Comparison of ENCODE assay signal across 8 mouse cellular contexts in the genomic region with DNA sequence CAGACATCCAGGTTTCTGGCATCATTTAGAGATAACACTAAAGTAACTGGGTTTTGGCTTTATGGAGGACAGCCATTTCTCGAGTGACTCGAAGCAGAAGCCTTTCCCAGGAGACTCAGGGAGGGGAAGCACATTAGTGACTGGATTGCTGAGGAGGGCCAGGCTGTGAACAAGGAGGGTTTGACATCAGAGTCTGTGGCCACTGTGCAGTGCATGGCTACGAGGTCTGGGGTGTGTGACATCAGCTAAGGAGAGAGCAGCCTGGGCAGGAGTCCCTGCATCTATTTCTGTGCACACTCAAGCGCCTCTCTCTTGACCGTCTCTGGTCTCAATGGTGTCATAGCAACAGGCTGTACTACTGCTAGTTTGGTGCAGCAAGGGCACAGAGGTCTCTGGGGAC.
DNase-seq lines count a peak whose midpoint lies in the region; ATAC-seq lines count a peak whose summit lies in the region.

No protein-coding gene starts in this region.

- peak; percentile 41; the same call in 1 of the 2 replicates for ATAC-seq in kidney, embryonic 14.5 days (ENCODE audit: low FRiP score, low TSS enrichment)
- no peak for ATAC-seq in embryonic facial prominence, embryonic 12.5 days (ENCODE audit: insufficient number of reproducible peaks, insufficient read depth, low FRiP score, low TSS enrichment)
- peak; percentile 7; the same call in 1 of the 2 replicates for ATAC-seq in midbrain, embryonic 14.5 days (ENCODE audit: low FRiP score, low TSS enrichment)

- H3K9me3 ChIP-seq in kidney, embryonic 14.5 days (ENCODE audit: control insufficient read depth, low read length): peaks cover 9% of the 10 kb centered on the region; the same call in 1 of the 2 replicates
- H3K9me3 ChIP-seq in embryonic facial prominence, embryonic 12.5 days: peaks cover 6% of the 10 kb centered on the region
- H3K9me3 ChIP-seq in midbrain, embryonic 14.5 days (ENCODE audit: control insufficient read depth, low read length): no peaks in the 10 kb centered on the region

- peaks cover 27% of the 10 kb centered on the region for H3K4me1 ChIP-seq in kidney, embryonic 14.5 days (ENCODE audit: control insufficient read depth, insufficient read depth, low read length)
- peaks cover 27% of the 10 kb centered on the region for H3K4me1 ChIP-seq in embryonic facial prominence, embryonic 12.5 days
- H3K4me1 ChIP-seq in midbrain, embryonic 14.5 days (ENCODE audit: control insufficient read depth, insufficient read depth, low read length): peaks cover 17% of the 10 kb centered on the region

- no peak overlapping the region for H3K4me3 ChIP-seq in kidney, embryonic 14.5 days (ENCODE audit: low read length)
- no peak overlapping the region for H3K4me3 ChIP-seq in embryonic facial prominence, embryonic 12.5 days
- H3K4me3 ChIP-seq in midbrain, embryonic 14.5 days (replicated peaks; ENCODE audit: low read depth, low read length): no peak overlapping the region

- peak overlapping the region; percentile 22; the same call in 1 of the 2 replicates for H3K4me2 ChIP-seq in kidney, embryonic 14.5 days (replicated peaks; ENCODE audit: low read depth, low read length)
- H3K4me2 ChIP-seq in embryonic facial prominence, embryonic 12.5 days (replicated peaks): no peak overlapping the region
- H3K4me2 ChIP-seq in midbrain, embryonic 14.5 days (ENCODE audit: low read length): no peak overlapping the region; the same call in 1 of the 2 replicates

- no peak for DNase-seq in kidney, postnatal 25 days
- DNase-seq in heart, postnatal 4 days: peak; percentile 46
- peak; percentile 39 for DNase-seq in midbrain, embryonic 14.5 days
- no peak for DNase-seq in T-cell, adult 2 months (ENCODE audit: low spot score)
- DNase-seq in adrenal gland, adult 18-20 months (ENCODE audit: low spot score in 2 of 2): no peak
- DNase-seq in left cerebral cortex, adult 9 months (ENCODE audit: low spot score in 2 of 2): no peak

- peak overlapping the region; percentile 89 for H3K27ac ChIP-seq in kidney, embryonic 14.5 days (ENCODE audit: low read depth, low read length)
- H3K27ac ChIP-seq in embryonic facial prominence, embryonic 12.5 days: peak overlapping the region; percentile 76
- peak overlapping the region; percentile 80 for H3K27ac ChIP-seq in midbrain, embryonic 14.5 days (replicated peaks; ENCODE audit: low read depth, low read length)

- H3K9ac ChIP-seq in kidney, embryonic 14.5 days (ENCODE audit: low read depth, low read length): no peak overlapping the region
- no peak overlapping the region for H3K9ac ChIP-seq in embryonic facial prominence, embryonic 12.5 days
- H3K9ac ChIP-seq in midbrain, embryonic 14.5 days (replicated peaks; ENCODE audit: low read length): 0 out of 2 replicates have a peak overlapping the region, but pooled peaks have one; percentile 24

- 26% methylated on average over 5 of the region's 5 CpGs for WGBS in kidney, embryonic 14.5 days
- 34% methylated on average over 5 of the region's 5 CpGs for WGBS in embryonic facial prominence, embryonic 12.5 days
- WGBS in midbrain, embryonic 14.5 days: 14% methylated on average over 5 of the region's 5 CpGs

- peaks cover 19% of the 10 kb centered on the region; the same call in 1 of the 2 replicates for H3K36me3 ChIP-seq in kidney, embryonic 14.5 days (ENCODE audit: control insufficient read depth, insufficient read depth, low read length)
- peaks cover 32% of the 10 kb centered on the region for H3K36me3 ChIP-seq in embryonic facial prominence, embryonic 12.5 days
- H3K36me3 ChIP-seq in midbrain, embryonic 14.5 days (ENCODE audit: control insufficient read depth, insufficient read depth, low read length): peaks cover 22% of the 10 kb centered on the region

- no peaks in the 10 kb centered on the region for H3K27me3 ChIP-seq in kidney, embryonic 14.5 days (ENCODE audit: control insufficient read depth, insufficient read depth, low read length)
- no peaks in the 10 kb centered on the region for H3K27me3 ChIP-seq in embryonic facial prominence, embryonic 12.5 days
- no peaks in the 10 kb centered on the region for H3K27me3 ChIP-seq in midbrain, embryonic 14.5 days (ENCODE audit: control insufficient read depth, insufficient read depth, low read length)

Comparison
In these comparisons a context has a peak if more than half of its experiments do, and no peak if none do; other contexts are left out.
1. DNase-seq: peak in heart, postnatal 4 days (single experiment) and midbrain, embryonic 14.5 days (single experiment); none in kidney, postnatal 25 days (0 of 2), T-cell, adult 2 months (single experiment), adrenal gland, adult 18-20 months (0 of 2) and left cerebral cortex, adult 9 months (0 of 2).
2. Peak in every context shown above with its lines, with median percentiles within 50 percentile points of each other: H3K27ac ChIP-seq.